Comparison of ENCODE assay signal across 8 mouse cellular contexts in genomic region chr9:54863363-54864281, GRCm38 (mm10). TPM values are rescaled to one million over a fixed set of nuclear protein-coding genes. Genes with fewer than 3 reads are reported as not detected.
DNase-seq lines count a peak whose midpoint lies in the region; ATAC-seq lines count a peak whose summit lies in the region.

Gene Ireb2 (plus strand): TSS chr9:54863789.

- peak within 1 kb of the TSS; percentile 77 for H3K4me2 ChIP-seq in hindbrain, embryonic 13.5 days

- peaks cover 24% of the 10 kb centered on the region for H3K36me3 ChIP-seq in hindbrain, embryonic 13.5 days

- peak within 1 kb of the TSS; percentile 99 for H3K4me3 ChIP-seq in hindbrain, embryonic 13.5 days

- under 1% methylated on average over 70 of the region's 72 CpGs for WGBS in hindbrain, embryonic 13.5 days

- peak within 1 kb of the TSS; percentile 100 for H3K9ac ChIP-seq in hindbrain, embryonic 13.5 days

- peaks cover 41% of the 10 kb centered on the region for H3K4me1 ChIP-seq in hindbrain, embryonic 13.5 days (replicated peaks)

- H3K27ac ChIP-seq in hindbrain, embryonic 13.5 days = peak within 1 kb of the TSS; percentile 98

- DNase-seq in NIH3T3 (ENCODE audit: low read depth) = peak; percentile 99
- peak; percentile 100 for DNase-seq in cerebellum, postnatal 10 days
- peak; percentile 96 to 99 for DNase-seq in frontal cortex, postnatal 14 days (ENCODE audit: low spot score in 2 of 2)
- DNase-seq in layer of hippocampus, postnatal 25 days (ENCODE audit: extremely low spot score in 1 of 2, low spot score in 1 of 2) = peak; percentile 98 to 99
- DNase-seq in lung, postnatal 25 days (ENCODE audit: low spot score) = peak; percentile 99
- DNase-seq in retina, embryonic 14.5 days (ENCODE audit: low spot score) = peak; percentile 99
- peak; percentile 100 for DNase-seq in thymus, postnatal 4 days

- H3K9me3 ChIP-seq in hindbrain, embryonic 13.5 days = no peaks in the 10 kb centered on the region

- peak; percentile 98 for ATAC-seq in hindbrain, embryonic 13.5 days (ENCODE audit: low FRiP score)

- H3K27me3 ChIP-seq in hindbrain, embryonic 13.5 days = no peaks in the 10 kb centered on the region

RNA-seq across cellular contexts. Expression of gene Ireb2, which starts in this region (rescaled TPM):
- 46.0 and 46.5 TPM in 2 replicates for polyA plus RNA-seq in hindbrain, embryonic 13.5 days (2015; fragmentation: Nextera tagmentation; extraction: Ambion mirVana)
- 10 to 100 TPM; 48.9 to 54.1 TPM for total RNA-seq in layer of hippocampus, postnatal 25 days (2021)

Comparison
In these comparisons a context has a peak if more than half of its experiments do, and no peak if none do; other contexts are left out.
1. Peak in every context shown above with its lines: DNase-seq, ATAC-seq, H3K4me3 ChIP-seq and H3K27ac ChIP-seq.